Mouse (Mus musculus) ovary, adult 18-20 months (tissue): Measurements from ENCODE around the gene Ugt1a9.
A peak's percentile ranks its signal among the peaks of the same experiment; 100 is the strongest.

Experiments used
- DNase-seq: peaks from one replicate; pipeline ENCODE4 v3.0.0; 2022; ENCODE audit warnings: low spot score, mixed read lengths

Ugt1a9 gene

GRCm38 (mm10) chr1:88260114-88260513, 189.5 kb downstream of the Ugt1a9 start:
- DNase-seq, result peak; percentile 76

- DNase-seq, result no peak
These were observed 190.2 kb downstream of the Ugt1a9 start for GRCm38 (mm10) chr1:88260604-88261377.

GRCm38 (mm10) chr1:88261706-88262105, 191.1 kb downstream of the Ugt1a9 start:
- no peak for DNase-seq

- peak; percentile 92 for DNase-seq
These were observed 191.7 kb downstream of the Ugt1a9 start for GRCm38 (mm10) chr1:88262255-88262654.

GRCm38 (mm10) chr1:88262961-88263360, 192.4 kb downstream of the Ugt1a9 start:
- DNase-seq, result no peak

GRCm38 (mm10) chr1:88263778-88264177, 193.2 kb downstream of the Ugt1a9 start:
- no peak for DNase-seq

GRCm38 (mm10) chr1:88264237-88264868, 193.8 kb downstream of the Ugt1a9 start:
- DNase-seq, result peak; percentile 75

GRCm38 (mm10) chr1:88264869-88265240, 194.3 kb downstream of the Ugt1a9 start:
- no peak for DNase-seq

GRCm38 (mm10) chr1:88266123-88266522, 195.5 kb downstream of the Ugt1a9 start:
- no peak for DNase-seq

- no peak for DNase-seq
These were observed 196.9 kb downstream of the Ugt1a9 start for GRCm38 (mm10) chr1:88267489-88267888.

GRCm38 (mm10) chr1:88268070-88268469, 197.5 kb downstream of the Ugt1a9 start:
- DNase-seq, result no peak
